Mouse (Mus musculus) limb, embryonic 11.5 days (tissue): ENCODE results near the gene Olfr731. TPM values are rescaled to one million over a fixed set of nuclear protein-coding genes. Genes with fewer than 3 reads are reported as not detected.

Experiments used
- ATAC-seq: fragments of 200-750 bp; cut with Nextera tagmentation; 2 replicates; pipeline ENCODE4 v1.8.0; 2017; ENCODE audit warnings: low read depth; ENCODE audit not compliant: insufficient number of reproducible peaks, low FRiP score, low TSS enrichment
- DNase-seq: peaks from one replicate; pipeline ENCODE4 v3.0.0-alpha.2; 2015; ENCODE audit warnings: low spot score
- H3K27ac ChIP-seq: fragments of 300-500 bp; sonication (generic); replicated peaks from 2 replicates; pipeline ENCODE4 v1.5.1; 2014; ENCODE audit warnings: low read depth, mild to moderate bottlenecking, low read length
- H3K27me3 ChIP-seq: fragments of 300-500 bp; sonication (generic); 2 replicates; pipeline ENCODE4 v1.6.1; 2014; ENCODE audit warnings: mild to moderate bottlenecking, low read length, mixed read lengths; ENCODE audit not compliant: control insufficient read depth, insufficient read depth
- H3K36me3 ChIP-seq: fragments of 300-500 bp; sonication (generic); 2 replicates; pipeline ENCODE4 v1.6.1; 2014; ENCODE audit warnings: mild to moderate bottlenecking, low read length, moderate library complexity, mixed read lengths; ENCODE audit not compliant: control insufficient read depth, insufficient read depth
- H3K4me1 ChIP-seq: fragments of 300-500 bp; sonication (generic); 2 replicates; pipeline ENCODE4 v1.6.1; 2014; ENCODE audit warnings: low read length, mixed read lengths; ENCODE audit not compliant: control insufficient read depth, insufficient read depth
- H3K4me2 ChIP-seq: fragments of 300-500 bp; sonication (generic); 2 replicates; pipeline ENCODE4 v1.6.1; 2014; ENCODE audit warnings: low read depth, mild to moderate bottlenecking, moderate library complexity; ENCODE audit not compliant: severe bottlenecking
- H3K4me3 ChIP-seq: fragments of 300-500 bp; sonication (generic); 2 replicates; pipeline ENCODE4 v1.5.1; 2014; ENCODE audit warnings: low read depth, low read length
- H3K9ac ChIP-seq: fragments of 300-500 bp; sonication (generic); 2 replicates; pipeline ENCODE4 v1.6.1; 2014; ENCODE audit warnings: mild to moderate bottlenecking, low read length
- H3K9me3 ChIP-seq: fragments of 300-500 bp; sonication (generic); 2 replicates; pipeline ENCODE4 v1.6.1; 2016; ENCODE audit warnings: low read length; ENCODE audit not compliant: control insufficient read depth
- WGBS: fragments of 180-500 bp; shearing (Covaris S2); extraction: QIAGEN DNeasy Blood & Tissue Kit; methylation state at CpG from one replicate; pipeline ENCODE4 v1.1.7; 2014; 5-methylcytosine and 5-hydroxymethylcytosine counted together
- polyA plus RNA-seq: library from polyadenylated mRNA; unstranded; fragments of >200 nt; fragmentation: Nextera tagmentation; extraction: Ambion mirVana; gene quantifications from 2 replicates; pipeline ENCODE4 v1.2.1, GENCODE M21; 2014

Gene Olfr731
- polyA plus RNA-seq = not detected in 2 replicates

DNA sequence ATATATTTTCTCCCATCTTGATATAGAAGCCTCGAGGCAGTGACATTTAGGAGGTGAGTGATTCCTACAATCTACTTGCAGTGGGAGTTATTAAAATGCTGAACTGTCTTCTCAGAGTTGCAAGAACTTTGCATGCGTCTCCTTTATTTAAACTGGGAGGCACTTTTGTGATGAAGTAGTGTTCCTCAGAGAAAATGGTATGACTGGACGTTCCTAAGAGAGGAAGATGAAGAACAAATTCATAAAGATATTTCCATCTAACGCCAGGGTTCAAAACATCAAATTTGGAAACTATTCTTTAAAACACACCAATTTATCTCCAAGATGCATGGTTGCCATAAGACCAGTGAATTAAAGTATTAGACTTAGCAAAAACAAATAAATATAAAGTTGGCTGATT, at the start of gene Olfr731:
Olfr731 (minus strand) TSS at position 101 of the 400 bp plus-strand sequence.
- no peak within 1 kb of the TSS for H3K9ac ChIP-seq
- H3K4me3 ChIP-seq = no peak within 1 kb of the TSS
- 85% methylated on average over 4 of the region's 4 CpGs for WGBS
- H3K4me1 ChIP-seq = no peaks in the 10 kb centered on the region
- H3K27ac ChIP-seq = no peak within 1 kb of the TSS
- H3K36me3 ChIP-seq = no peaks in the 10 kb centered on the region
- ATAC-seq (no peak), DNase-seq (no peak)
- H3K9me3 ChIP-seq = no peaks in the 10 kb centered on the region
- no peak within 1 kb of the TSS for H3K4me2 ChIP-seq
- H3K27me3 ChIP-seq = no peaks in the 10 kb centered on the region

GRCm38 (mm10) chr14:50284106-50284505, 42.4 kb upstream of the Olfr731 start, which contains the start of gene Olfr732:
TSS of gene Olfr732 (minus strand) at chr14:50284206.
- ATAC-seq (no peak), DNase-seq (no peak)
- H3K27ac ChIP-seq = no peak within 1 kb of the TSS
- no peaks in the 10 kb centered on the region for H3K27me3 ChIP-seq
- no peaks in the 10 kb centered on the region for H3K4me1 ChIP-seq
- no peak within 1 kb of the TSS for H3K4me2 ChIP-seq
- no peaks in the 10 kb centered on the region for H3K36me3 ChIP-seq
- H3K9ac ChIP-seq = no peak within 1 kb of the TSS
- 100% methylated on average over 1 of the region's 1 CpGs for WGBS
- no peak within 1 kb of the TSS for H3K4me3 ChIP-seq
- no peaks in the 10 kb centered on the region for H3K9me3 ChIP-seq

GRCm38 (mm10) chr14:50188098-50188497, 53.6 kb downstream of the Olfr731 start, which contains the start of gene Olfr730:
TSS of gene Olfr730 (minus strand) at chr14:50188198.
- H3K9ac ChIP-seq = no peak within 1 kb of the TSS
- no peaks in the 10 kb centered on the region for H3K27me3 ChIP-seq
- H3K36me3 ChIP-seq = no peaks in the 10 kb centered on the region
- WGBS = 73% methylated on average over 1 of the region's 1 CpGs
- DNase-seq = no peak
- H3K4me1 ChIP-seq = no peaks in the 10 kb centered on the region
- H3K9me3 ChIP-seq = no peaks in the 10 kb centered on the region
- no peak for ATAC-seq
- no peak within 1 kb of the TSS for H3K27ac ChIP-seq
- H3K4me2 ChIP-seq = no peak within 1 kb of the TSS
- H3K4me3 ChIP-seq = no peak within 1 kb of the TSS

Other genes starting within 250 kb of the Olfr731 start
- 0.23 TPM in 1 of 2 replicates, not detected in the other for gene Olfr725, start 201.5 kb downstream of the Olfr731 start, polyA plus RNA-seq
- not detected in 2 replicates for gene Olfr726, start 150.9 kb downstream of the Olfr731 start, polyA plus RNA-seq
- not detected in 2 replicates for gene Olfr727, start 118.7 kb downstream of the Olfr731 start, polyA plus RNA-seq
- gene Olfr728, start 99.2 kb downstream of the Olfr731 start, polyA plus RNA-seq = not detected in 2 replicates
- gene Olfr729, start 89.0 kb downstream of the Olfr731 start, polyA plus RNA-seq = 0.06 TPM in 1 of 2 replicates, not detected in the other
- not detected in 2 replicates for gene Olfr730, start 53.7 kb downstream of the Olfr731 start, polyA plus RNA-seq
- not detected in 2 replicates for gene Olfr732, start 42.3 kb upstream of the Olfr731 start, polyA plus RNA-seq
- not detected in 2 replicates for gene Olfr733, start 59.7 kb upstream of the Olfr731 start, polyA plus RNA-seq
- gene Olfr734, start 84.9 kb upstream of the Olfr731 start, polyA plus RNA-seq = not detected in 2 replicates
- gene Olfr735, start 107.0 kb upstream of the Olfr731 start, polyA plus RNA-seq = not detected in 2 replicates
- gene Tlr11, start 116.0 kb upstream of the Olfr731 start, polyA plus RNA-seq = not detected in 2 replicates
- gene Olfr736, start 139.3 kb upstream of the Olfr731 start, polyA plus RNA-seq = not detected in 2 replicates
- gene Olfr738, start 165.7 kb upstream of the Olfr731 start, polyA plus RNA-seq = not detected in 2 replicates
- gene Olfr739, start 176.8 kb upstream of the Olfr731 start, polyA plus RNA-seq = not detected in 2 replicates
- not detected in 2 replicates for gene Olfr740, start 203.7 kb upstream of the Olfr731 start, polyA plus RNA-seq
- not detected in 2 replicates for gene Olfr741, start 230.9 kb upstream of the Olfr731 start, polyA plus RNA-seq